Mouse (Mus musculus): Measurements from ENCODE around the gene Cdk17. TPM values are rescaled to one million over a fixed set of nuclear protein-coding genes. Genes with fewer than 3 reads are reported as not detected.

Cdk17 gene
- total RNA-seq, 2 experiments from 2014 or later, result 37.3 to 38.7 TPM

- DNase-seq, result no peak
Measured at GRCm38 (mm10) chr10:93263431-93263830, 102.8 kb downstream of the Cdk17 start.

GRCm38 (mm10) chr10:93264001-93264400, 103.3 kb downstream of the Cdk17 start:
- no peak for DNase-seq

- DNase-seq, result no peak
Measured at GRCm38 (mm10) chr10:93265833-93266232, 105.2 kb downstream of the Cdk17 start.

GRCm38 (mm10) chr10:93266521-93266920, 105.8 kb downstream of the Cdk17 start:
- DNase-seq, result no peak

GRCm38 (mm10) chr10:93267509-93267908, 106.8 kb downstream of the Cdk17 start:
- no peak for DNase-seq

GRCm38 (mm10) chr10:93268339-93268738, 107.7 kb downstream of the Cdk17 start:
- no peak for DNase-seq

- no peak for DNase-seq
Measured at GRCm38 (mm10) chr10:93269744-93270143, 109.1 kb downstream of the Cdk17 start.

GRCm38 (mm10) chr10:93270889-93271460, 110.3 kb downstream of the Cdk17 start:
- no peak for DNase-seq

GRCm38 (mm10) chr10:93271831-93272230, 111.2 kb downstream of the Cdk17 start:
- no peak for DNase-seq

GRCm38 (mm10) chr10:93272986-93273982, 112.6 kb downstream of the Cdk17 start:
- DNase-seq, result no peak

- DNase-seq, result no peak
Measured at GRCm38 (mm10) chr10:93274277-93274696, 113.6 kb downstream of the Cdk17 start.

- DNase-seq, result no peak
Measured at GRCm38 (mm10) chr10:93275212-93276136, 114.8 kb downstream of the Cdk17 start.

GRCm38 (mm10) chr10:93276349-93276763, 115.7 kb downstream of the Cdk17 start:
- peak; percentile 75 for DNase-seq

GRCm38 (mm10) chr10:93276857-93277256, 116.2 kb downstream of the Cdk17 start:
- no peak for DNase-seq

- DNase-seq, result no peak
Measured at GRCm38 (mm10) chr10:93278361-93278760, 117.7 kb downstream of the Cdk17 start.

- no peak for DNase-seq
Measured at GRCm38 (mm10) chr10:93279062-93279461, 118.4 kb downstream of the Cdk17 start.

- no peak for DNase-seq
Measured at GRCm38 (mm10) chr10:93280586-93280985, 119.9 kb downstream of the Cdk17 start.

GRCm38 (mm10) chr10:93281092-93281491, 120.4 kb downstream of the Cdk17 start:
- DNase-seq, result no peak

GRCm38 (mm10) chr10:93282526-93282964, 121.9 kb downstream of the Cdk17 start:
- DNase-seq, result peak; percentile 67

GRCm38 (mm10) chr10:93283258-93283657, 122.6 kb downstream of the Cdk17 start:
- no peak for DNase-seq

GRCm38 (mm10) chr10:93285489-93285888, 124.8 kb downstream of the Cdk17 start:
- no peak for DNase-seq

GRCm38 (mm10) chr10:93287551-93288145, 127.0 kb downstream of the Cdk17 start:
- DNase-seq, result no peak
